Mouse (Mus musculus): ENCODE data around the gene Tmem104.

Tmem104 gene

GRCm38 (mm10) chr11:115282723-115283485, 95.6 kb downstream of the Tmem104 start:
- no peak for DNase-seq (ENCODE audit: low read depth)

- no peak for DNase-seq (ENCODE audit: low read depth)
Observed at GRCm38 (mm10) chr11:115283486-115283765, 96.1 kb downstream of the Tmem104 start.

- no peak for DNase-seq (ENCODE audit: low read depth)
Observed at GRCm38 (mm10) chr11:115283891-115284620, 96.8 kb downstream of the Tmem104 start.

- no peak for DNase-seq (ENCODE audit: low read depth)
Observed at GRCm38 (mm10) chr11:115285282-115285681, 98.0 kb downstream of the Tmem104 start.

- no peak for DNase-seq (ENCODE audit: low read depth)
Observed at GRCm38 (mm10) chr11:115286201-115286993, 99.1 kb downstream of the Tmem104 start.

- DNase-seq (ENCODE audit: low read depth): no peak
Observed at GRCm38 (mm10) chr11:115287386-115287785, 100.1 kb downstream of the Tmem104 start.

GRCm38 (mm10) chr11:115288305-115288704, 101.0 kb downstream of the Tmem104 start:
- DNase-seq (ENCODE audit: low read depth): no peak

GRCm38 (mm10) chr11:115289885-115290284, 102.6 kb downstream of the Tmem104 start:
- DNase-seq (ENCODE audit: low read depth): no peak

- DNase-seq (ENCODE audit: low read depth): no peak
Observed at GRCm38 (mm10) chr11:115290314-115290713, 103.0 kb downstream of the Tmem104 start.

GRCm38 (mm10) chr11:115290919-115291318, 103.6 kb downstream of the Tmem104 start:
- DNase-seq (ENCODE audit: low read depth): no peak

GRCm38 (mm10) chr11:115291503-115291902, 104.2 kb downstream of the Tmem104 start:
- no peak for DNase-seq (ENCODE audit: low read depth)

GRCm38 (mm10) chr11:115292631-115293375, 105.5 kb downstream of the Tmem104 start:
- DNase-seq (ENCODE audit: low read depth): no peak

GRCm38 (mm10) chr11:115295939-115296338, 108.7 kb downstream of the Tmem104 start:
- no peak for DNase-seq (ENCODE audit: low read depth)
